Mouse (Mus musculus) cortical plate, adult 2 months (tissue): Measurements from ENCODE around the gene Actr1b.

Experiments used
- CTCF ChIP-seq: fragments of 200-500 bp; IDR thresholded peaks from 2 replicates; pipeline ENCODE4 v1.5.1; 2011; ENCODE audit warnings: mild to moderate bottlenecking, control low read depth, low read length; ENCODE audit not compliant: insufficient read depth; ENCODE audit errors: extremely low read depth
- POLR2A ChIP-seq: fragments of 200-500 bp; IDR thresholded peaks from 2 replicates; pipeline ENCODE4 v1.6.1; 2011; ENCODE audit warnings: mild to moderate bottlenecking, low read length, control low read depth; ENCODE audit not compliant: insufficient read depth; ENCODE audit errors: extremely low read depth

DNA sequence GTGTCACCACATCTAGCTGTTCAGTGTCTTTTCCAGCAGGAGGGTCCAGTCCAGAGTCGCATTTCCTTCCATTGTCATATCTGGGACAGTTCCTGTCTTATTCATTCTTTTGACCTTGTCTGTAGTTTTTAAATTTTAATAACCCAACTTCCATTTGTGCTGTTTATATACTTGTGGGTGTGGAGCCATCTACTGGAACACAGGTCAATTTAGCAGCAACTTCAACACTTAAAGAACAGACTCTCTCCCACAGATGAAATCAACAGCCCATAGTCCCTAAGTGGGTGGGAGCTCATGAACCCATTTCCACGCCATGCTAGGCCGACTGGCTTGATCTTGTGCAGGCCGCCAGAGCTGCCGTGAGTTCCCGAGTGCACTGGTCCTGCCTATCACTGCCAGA lies 17.8 kb downstream of the Actr1b start:
- TF ChIP-seq CTCF (no peak), POLR2A (no peak)
